Mouse (Mus musculus) heart, postnatal 10 days (tissue): Measurements from ENCODE around the gene Arx. TPM values are rescaled to one million over a fixed set of nuclear protein-coding genes. Genes with fewer than 3 reads are reported as not detected.

Source experiments
- DNase-seq, 2 experiments: peaks; one replicate each; pipeline ENCODE4 v3.0.0; 2021
- intact Hi-C: fragments of 180-260 bp; cut with DNase I; formaldehyde crosslinking; loops from one replicate; pipeline ENCODE4 v1.15.1; 2025
- total RNA-seq, 2 experiments: library from RNA; stranded (reverse); gene quantifications; 2 replicates each; pipeline ENCODE4 v1.2.3; 2021

Arx gene
- total RNA-seq = not detected

DNA sequence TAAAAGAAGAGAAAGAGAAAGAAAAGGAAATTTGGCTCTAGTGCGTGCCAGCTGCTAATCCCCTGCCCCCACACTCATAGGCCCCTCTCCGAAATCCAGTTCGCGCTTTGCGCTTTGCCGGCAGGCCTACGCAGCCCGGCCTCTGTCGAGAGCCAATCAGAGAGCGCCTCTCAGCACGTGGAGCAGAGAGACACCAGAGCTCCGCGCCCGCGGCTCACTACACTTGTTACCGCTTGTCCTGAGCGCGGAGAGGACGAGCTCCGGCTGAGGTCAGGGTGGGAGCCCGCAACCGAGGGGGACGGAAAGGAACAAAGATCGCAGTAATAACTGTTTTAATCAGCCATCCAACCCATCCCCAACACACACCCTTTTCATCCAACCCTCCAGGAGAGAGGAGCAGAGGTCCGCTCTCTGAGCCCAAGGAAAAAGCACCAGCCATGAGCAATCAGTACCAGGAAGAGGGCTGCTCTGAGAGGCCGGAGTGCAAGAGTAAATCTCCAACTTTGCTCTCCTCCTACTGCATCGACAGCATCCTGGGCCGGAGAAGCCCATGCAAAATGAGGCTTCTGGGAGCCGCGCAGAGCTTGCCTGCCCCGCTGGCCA, at the start of gene Arx:
Arx (plus strand) TSS at position 155 of the 603 bp plus-strand sequence.
- DNase-seq = peak; percentile 62 to 65
- intact Hi-C loops = loop anchor here (10.0 kb wide), 1 partner anchor 212 kb away; no protein-coding TSS in a partner anchor

DNA sequence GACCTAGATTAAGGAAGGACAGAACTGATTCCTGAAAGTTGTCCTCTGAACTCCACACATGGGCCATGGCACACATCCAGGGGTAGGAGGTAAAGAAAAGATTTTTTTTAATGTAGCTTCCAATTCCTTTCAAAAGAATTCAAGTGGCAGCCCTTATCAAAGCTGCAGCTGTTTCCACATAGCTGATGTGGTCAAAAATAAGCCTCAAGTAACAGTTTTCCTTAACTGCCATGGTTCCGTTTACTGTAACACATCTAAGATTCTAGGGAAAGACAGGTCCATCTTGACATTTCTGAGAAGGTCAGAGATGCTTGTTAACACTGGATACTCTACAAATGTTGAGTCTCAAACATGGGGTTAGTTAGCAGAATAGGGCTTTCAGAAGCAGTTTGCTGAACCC, 34.9 kb upstream of the Arx start:
- no peak for DNase-seq
- intact Hi-C loops = no loop called here

DNA sequence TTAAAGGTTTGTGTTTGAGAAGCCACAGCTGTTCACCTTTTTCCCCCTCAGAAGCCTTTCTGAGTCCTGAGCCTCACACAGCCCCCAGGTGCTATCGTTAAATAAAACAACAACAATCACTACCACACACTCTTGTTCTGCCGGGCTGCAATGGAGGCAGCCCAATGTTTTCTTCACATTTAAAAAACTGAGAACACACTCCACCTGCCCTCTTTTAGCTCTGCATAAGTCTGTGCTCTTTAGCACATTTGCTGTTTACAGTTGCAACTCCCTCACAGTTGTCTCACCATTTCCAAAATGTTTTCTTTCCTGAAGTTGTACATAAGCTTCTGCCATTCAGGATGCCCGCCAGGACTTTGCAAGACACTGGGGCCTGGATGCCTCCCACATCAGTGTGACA, 10.6 kb upstream of the Arx start:
- intact Hi-C loops = no loop called here
- no peak for DNase-seq

DNA sequence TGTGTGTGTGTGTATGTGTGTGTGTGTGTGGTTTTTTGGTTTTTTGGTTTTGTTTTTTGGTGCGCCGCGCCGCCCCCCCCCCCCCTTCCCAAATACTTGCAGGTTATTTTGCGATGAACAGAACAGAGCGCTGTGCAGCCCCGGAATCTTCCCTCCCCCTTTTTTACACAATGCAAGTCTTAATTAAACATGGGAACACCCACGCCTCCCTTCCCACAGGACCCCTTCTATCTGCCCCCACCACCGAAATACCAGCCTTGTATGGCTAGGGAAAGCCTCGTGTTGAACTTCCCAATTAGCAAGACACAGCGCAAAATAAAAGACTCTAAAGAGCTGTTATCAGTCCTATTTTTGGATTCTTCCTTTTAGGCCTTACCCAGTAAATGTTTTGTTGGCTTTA, 6.3 kb upstream of the Arx start:
- intact Hi-C loops = loop anchor here (2.0 to 10.0 kb wide), 2 partner anchors 185 to 205 kb away; no protein-coding TSS in a partner anchor
- no peak for DNase-seq

DNA sequence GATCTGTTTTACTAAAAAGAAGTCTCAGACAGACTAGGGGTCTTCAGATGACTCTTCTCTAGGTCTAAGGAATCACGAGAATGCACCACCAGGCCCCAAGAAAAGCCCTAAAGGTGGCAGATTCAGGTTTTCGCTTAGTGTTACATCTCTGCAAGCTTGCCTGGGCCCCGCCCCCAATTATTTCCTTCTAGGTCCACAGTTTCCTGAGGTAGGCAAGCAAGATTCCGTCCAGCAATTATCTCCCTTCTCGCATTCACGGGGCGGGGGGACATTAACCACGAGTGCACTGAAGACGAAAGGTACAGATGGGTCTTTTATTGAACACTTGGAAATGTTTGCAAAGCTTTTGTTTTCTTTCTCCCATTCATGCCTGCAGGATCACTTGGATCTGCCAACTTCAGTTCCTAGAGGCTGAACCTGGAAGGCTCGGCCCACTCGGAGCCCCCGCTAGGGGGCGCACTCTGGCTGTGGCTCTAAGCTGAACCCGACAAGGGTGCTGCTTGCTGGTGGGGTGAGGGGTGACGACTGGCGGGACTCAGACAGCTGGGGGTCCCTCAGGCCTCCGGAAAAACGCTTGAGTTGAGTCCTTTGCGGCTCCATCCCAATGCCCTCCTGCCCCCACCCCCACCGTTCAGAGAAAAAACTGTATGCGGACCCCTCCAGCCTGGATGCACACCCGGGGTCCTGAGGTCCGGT, 5.1 kb upstream of the Arx start:
- peak in 1 of 2 experiments; percentile 53 for DNase-seq
- intact Hi-C loops = loop anchor here (2.0 to 10.0 kb wide), 2 partner anchors 184 to 206 kb away; no protein-coding TSS in a partner anchor

DNA sequence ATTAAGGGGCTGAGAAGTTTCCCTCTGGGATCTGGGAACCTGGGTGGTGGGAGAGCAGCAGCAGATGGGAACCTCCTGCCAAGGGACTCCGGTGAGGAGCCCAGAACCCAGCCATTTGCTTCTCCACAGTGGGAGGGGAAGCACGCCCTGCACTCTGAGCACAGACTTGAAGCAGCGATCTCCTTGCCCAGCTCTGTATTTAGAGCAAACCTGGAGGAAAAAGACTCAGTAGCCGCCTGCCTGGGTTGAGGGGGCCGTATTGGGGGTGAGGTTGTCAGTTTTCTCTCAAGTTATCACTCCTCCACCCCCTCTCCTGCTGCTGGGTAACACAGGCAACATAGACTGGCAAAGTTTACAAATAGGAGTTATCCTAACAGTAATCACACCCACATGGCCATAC, 4.5 kb upstream of the Arx start:
- intact Hi-C loops = loop anchor here (2.0 to 10.0 kb wide), 2 partner anchors 183 to 207 kb away; no protein-coding TSS in a partner anchor
- no peak for DNase-seq

DNA sequence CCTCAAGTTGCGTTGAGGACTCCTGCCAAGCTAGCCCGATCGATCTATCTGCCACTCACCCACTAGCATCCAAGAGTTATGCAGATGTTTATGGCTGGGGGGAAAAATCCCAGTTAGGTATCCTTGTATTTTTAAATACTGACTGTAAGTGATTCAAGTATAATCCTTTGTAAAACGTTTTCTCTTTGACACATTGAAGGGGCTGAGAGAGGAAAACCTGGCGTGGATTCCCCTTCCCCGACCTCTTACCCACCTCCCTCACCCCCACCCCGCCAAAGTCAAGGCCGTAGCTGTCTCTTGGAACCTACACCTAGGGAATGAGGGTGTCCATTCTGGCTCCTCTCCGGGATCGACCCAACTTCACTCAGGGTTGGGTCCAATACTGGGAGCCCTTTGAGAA, 1.2 kb upstream of the Arx start:
- intact Hi-C loops = loop anchor here (10.0 kb wide), 1 partner anchor 210 kb away; no protein-coding TSS in a partner anchor
- no peak for DNase-seq

DNA sequence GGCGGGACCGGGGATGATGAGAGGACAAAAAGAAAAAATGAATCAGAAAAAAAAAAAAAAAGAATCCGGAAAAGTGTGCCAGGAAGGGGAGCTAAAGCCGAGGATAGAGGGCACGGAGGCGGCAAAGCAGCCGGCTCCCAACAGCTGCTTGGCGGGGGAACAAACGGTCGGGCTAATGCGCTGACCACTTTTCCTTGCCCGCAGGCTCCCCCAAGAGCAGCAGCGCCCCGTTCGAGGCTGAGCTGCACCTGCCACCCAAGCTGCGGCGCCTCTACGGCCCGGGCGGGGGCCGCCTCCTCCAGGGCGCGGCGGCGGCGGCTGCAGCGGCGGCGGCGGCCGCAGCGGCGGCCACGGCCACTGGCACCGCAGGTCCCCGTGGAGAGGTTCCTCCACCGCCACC, 2.1 kb downstream of the Arx start:
- DNase-seq = no peak
- intact Hi-C loops = loop anchor here (10.0 kb wide), 1 partner anchor 214 kb away; no protein-coding TSS in a partner anchor

DNA sequence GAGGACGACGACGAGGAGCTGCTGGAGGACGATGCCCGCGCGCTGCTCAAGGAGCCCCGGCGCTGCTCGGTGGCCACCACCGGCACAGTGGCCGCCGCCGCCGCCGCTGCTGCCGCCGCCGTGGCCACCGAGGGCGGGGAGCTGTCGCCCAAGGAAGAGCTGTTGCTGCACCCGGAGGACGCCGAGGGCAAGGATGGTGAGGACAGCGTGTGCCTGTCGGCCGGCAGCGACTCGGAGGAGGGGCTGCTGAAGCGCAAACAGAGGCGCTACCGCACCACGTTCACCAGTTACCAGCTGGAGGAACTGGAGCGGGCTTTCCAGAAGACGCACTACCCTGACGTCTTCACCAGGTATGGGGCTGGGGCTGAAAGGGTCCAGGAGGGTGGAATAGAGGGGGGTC, 2.8 kb downstream of the Arx start:
- intact Hi-C loops = loop anchor here (10.0 kb wide), 1 partner anchor 214 kb away; no protein-coding TSS in a partner anchor
- DNase-seq = no peak

DNA sequence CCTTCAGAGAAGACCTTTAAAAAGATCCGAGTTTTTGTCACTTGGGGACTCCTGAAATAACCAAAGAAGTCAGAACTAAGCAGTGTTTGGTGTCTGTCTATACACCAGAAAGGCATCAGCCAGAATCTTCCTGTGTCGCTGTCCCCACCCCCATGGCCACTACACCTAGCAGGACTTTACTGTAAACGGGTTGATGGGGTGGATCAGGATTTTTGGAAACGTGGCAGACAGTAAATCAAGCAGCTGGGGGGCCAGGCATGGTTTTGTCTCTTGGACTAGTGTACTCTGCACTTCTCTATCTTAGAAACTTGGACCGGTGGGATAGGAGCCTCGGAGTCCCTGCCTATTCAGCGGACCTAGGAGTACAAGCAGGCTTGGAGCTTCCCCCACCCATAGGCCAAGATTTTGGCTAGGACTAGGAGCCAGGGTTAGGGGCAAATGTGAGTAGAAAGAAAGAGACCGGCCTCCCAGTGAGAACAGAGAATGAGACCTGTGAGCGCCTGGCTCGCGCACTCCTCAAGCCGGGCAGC, 3.7 kb downstream of the Arx start:
- intact Hi-C loops = loop anchor here (10.0 kb wide), 2 partner anchors 215 to 265 kb away; no protein-coding TSS in a partner anchor
- no peak for DNase-seq

DNA sequence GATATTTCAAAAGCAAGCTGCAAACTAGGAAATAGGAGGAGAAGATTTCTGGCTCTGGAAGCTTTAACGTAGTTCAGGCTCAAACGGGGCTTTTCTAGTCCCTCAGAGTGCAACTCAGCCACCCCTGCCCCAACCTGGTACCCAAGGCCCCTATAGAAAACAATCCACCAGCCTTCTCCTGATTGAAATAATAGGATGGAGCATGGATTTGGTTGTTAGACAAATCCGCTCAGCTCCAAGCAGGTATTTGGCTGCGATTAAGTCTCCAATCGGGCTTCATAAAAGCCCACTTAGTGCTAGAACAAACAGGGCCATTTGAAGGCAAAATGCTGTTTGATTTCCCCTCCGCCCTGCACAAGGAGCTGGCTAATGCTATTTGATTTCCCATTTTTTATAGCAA, 5.8 kb downstream of the Arx start:
- intact Hi-C loops = loop anchor here (10.0 kb wide), 1 partner anchor 263 kb away; no protein-coding TSS in a partner anchor
- no peak for DNase-seq

DNA sequence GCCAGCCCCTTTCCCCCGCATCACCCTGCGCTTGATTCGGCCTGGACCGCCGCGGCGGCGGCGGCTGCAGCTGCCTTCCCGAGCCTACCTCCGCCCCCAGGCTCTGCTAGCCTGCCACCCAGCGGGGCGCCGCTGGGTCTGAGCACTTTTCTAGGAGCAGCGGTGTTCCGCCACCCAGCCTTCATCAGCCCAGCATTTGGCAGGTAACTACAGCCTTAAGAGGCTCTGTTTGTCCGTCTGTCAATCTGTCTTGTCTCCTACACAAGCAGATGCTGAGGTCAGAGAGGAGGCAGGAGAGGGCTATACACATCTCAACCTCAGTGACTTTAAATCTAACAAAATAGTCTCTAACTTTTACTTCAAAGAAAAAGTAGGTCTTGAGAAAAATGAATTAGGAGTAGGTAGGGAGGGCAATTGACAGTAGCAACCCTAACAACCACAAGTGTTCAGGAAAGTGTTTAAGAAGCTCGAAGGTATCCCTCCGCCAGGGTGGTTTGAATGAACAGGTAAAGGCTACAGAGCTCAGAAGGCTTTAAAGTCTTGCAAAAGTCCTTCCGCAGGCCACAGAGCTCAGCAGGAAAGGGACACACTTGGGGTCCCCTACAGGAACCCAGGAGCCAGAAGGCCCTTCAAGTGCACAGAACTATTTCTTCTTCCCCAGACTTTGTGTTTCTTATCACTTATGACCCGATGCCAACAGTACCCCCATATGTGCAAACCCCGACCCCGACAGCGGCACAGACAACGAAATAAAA, 8.7 kb downstream of the Arx start:
- peak in 1 of 2 experiments; percentile 1 for DNase-seq
- intact Hi-C loops = loop anchor here (10.0 kb wide), 1 partner anchor 260 kb away; no protein-coding TSS in a partner anchor

DNA sequence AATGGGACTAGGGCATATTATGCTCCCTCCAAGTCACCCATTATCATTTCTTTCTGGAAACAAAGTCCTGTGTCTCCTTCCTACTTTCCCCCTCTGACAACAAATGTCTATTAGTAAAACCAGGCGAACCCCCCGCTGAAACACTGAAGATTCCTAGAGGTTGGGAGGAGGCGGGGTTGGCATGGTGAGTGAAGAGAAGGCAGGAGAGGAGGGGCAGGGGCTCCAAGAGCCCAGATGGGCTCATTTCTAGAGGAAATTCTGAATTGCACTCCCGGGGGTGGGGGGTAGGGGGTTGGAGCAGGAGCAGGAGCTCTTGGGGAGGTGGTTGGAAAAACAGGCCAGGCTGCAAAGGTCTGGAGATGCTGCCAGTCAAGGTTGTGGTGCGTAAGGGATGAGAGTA, 9.6 kb downstream of the Arx start:
- intact Hi-C loops = loop anchor here (10.0 kb wide), 1 partner anchor 259 kb away; no protein-coding TSS in a partner anchor
- no peak for DNase-seq

DNA sequence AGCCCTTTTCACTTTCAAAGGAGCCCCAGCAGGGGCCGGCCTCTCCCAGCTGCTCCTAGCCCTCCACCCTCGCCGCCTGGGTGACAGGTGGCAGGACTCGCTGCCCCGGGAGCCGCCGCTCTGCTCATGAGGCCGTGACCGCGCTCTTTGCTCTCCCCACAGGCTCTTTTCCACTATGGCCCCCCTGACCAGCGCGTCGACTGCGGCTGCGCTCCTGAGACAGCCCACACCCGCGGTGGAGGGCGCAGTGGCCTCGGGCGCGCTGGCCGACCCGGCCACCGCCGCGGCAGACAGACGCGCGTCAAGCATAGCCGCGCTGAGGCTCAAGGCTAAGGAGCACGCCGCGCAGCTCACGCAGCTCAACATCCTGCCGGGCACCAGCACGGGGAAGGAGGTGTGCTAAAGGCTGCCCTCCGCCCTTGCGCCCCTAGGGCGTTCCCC, 10.8 kb downstream of the Arx start:
- intact Hi-C loops = loop anchor here (10.0 kb wide), 1 partner anchor 258 kb away; no protein-coding TSS in a partner anchor
- peak in 1 of 2 experiments; percentile 1 for DNase-seq

DNA sequence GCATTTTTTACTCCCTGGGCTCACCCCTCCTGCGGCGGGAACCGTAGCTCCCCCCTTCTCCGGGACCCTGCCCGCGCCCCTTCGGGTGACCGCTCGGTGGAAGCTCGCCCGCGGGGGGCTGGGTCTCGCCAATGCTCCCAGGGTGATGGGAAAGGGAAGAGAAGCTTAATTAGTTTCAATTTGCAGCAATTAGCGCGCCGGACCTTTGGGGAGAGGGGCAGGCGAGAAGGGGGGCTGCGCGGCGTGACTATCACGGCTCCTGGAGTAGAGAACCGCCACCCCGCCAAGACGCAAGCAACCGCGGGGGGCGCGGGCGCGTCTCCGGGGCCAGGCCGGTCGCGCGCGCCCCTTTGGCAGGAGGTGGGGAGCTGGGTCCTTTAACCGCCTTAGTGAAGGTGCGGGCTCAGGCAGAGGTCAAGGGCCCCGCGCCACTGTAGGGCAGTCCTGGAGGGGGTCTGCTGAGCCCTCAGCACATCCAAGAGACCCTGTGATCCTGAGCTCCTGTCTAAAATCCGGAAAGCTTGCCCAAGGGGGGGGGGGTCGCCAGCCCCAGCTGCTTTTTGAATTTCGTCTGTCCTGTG, 12.9 kb downstream of the Arx start:
- intact Hi-C loops = loop anchor here (10.0 kb wide), 1 partner anchor 256 kb away; no protein-coding TSS in a partner anchor
- no peak for DNase-seq

DNA sequence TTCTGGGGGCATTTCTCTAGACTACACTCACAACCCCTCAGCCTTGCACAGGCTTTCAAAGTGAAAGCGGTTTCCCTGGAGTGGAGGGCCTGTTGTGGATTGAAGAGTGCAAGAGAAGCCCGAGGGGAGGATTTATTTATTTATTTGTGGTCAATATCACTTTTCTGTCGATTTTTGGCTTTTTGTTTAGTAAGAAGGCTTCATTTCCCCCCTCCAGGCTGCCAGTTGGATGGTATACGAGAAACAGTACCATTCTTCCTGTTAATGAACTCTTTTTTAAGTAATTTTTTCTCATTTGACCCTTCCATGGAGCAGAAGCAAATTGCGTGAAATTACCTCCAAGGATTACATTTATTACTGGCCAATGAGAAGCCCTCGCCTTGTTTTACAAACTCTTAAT, 13.5 kb downstream of the Arx start:
- DNase-seq = no peak
- intact Hi-C loops = loop anchor here (10.0 kb wide), 1 partner anchor 255 kb away; no protein-coding TSS in a partner anchor

DNA sequence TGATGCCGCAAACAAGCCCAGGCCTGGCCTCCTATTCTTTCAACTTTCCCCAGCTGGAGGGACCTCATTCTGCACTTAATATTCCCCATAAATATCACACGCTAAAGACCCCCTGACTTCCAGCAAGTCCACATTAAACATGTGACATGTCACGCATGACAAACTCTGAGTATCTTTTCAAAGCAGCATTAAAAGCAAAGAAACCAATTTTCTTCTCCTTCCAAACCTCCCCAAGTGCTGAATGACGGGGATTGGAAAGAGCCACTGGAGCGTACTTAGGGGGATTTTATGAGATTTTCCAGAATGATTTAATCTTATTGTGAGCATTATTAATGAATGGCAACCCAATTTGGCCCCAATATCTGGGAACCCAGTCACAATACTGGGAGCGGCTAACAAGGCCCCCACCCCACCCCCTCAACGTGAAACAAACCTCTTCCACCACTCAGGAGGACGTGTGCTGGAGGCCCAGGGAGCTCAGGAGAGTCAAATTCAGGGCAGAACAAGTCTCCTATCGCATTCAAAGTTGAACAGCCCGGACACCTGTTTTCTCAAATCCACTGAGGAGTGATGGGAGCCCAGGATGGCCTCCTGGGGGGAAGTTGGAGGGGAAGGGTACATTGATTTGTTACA, 14.1 kb downstream of the Arx start:
- intact Hi-C loops = no loop called here
- no peak for DNase-seq

DNA sequence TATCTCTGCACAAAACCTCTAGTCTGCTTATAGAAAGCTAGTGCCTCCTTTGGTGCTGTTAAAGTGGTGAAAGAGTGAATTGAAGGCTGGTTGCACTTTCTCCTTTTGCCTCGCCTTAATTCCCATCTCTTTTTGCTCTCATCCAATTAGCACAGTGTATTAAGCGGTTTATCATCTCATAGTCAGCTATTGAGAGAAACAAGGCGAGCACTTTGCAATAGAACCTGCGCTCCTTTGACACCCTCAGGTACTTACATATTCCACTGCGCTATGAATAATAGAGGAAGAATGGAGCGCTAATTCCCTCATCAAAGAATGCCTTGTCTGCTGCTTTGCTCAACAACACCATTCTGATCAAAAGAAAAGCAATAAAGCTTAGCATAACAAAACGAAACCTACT, 15.6 kb downstream of the Arx start:
- DNase-seq = no peak
- intact Hi-C loops = no loop called here

DNA sequence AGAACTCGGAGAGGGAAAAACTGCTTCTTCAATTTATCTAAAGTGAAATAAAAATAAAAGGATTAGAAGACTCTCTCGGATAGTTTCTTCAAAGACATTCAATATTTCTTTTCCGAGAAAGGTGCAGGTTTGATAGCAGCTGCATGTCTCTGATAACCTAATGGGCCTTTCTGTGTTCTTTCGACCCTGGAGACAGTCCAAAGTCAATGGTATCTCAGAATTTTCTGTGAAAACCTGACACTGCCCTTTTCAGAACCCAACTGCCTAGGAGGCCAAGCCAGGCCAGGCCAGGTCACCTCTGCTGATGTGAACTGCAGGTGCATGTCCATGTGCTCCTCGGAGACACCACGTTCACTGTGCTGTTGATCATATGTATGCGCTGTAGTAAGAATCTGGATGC, 19.5 kb downstream of the Arx start:
- intact Hi-C loops = no loop called here
- no peak for DNase-seq

DNA sequence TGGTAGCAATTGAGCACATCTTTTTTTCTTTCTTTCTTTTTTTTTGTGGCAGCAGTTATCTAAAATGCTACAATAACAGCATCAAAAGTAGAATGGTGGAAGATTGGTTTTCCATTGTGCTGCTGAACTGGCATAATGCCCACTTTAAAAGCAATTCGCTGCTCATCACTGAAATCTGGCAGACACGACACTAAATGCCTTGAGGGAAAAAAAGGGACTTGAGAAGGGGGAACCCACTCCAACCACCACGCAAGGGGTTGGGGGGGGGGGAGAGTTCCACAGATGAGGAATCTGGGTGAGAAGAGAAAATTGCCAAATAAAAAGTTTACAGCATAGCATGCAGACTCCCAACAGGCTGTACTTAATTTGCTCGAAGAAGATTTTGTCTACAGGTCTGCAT, 31.3 kb downstream of the Arx start:
- no peak for DNase-seq
- intact Hi-C loops = no loop called here
